Mouse (Mus musculus): ENCODE results near the gene Pglyrp2. TPM values are rescaled to one million over a fixed set of nuclear protein-coding genes. Genes with fewer than 3 reads are reported as not detected.

Gene Pglyrp2
- not detected in 2 replicates for polyA plus RNA-seq (2016; fragmentation: Nextera tagmentation; extraction: Ambion mirVana)

- no peak within 1 kb of the TSS for H3K9ac ChIP-seq
- H3K4me1 ChIP-seq (replicated peaks) = no peaks in the 10 kb centered on the region
- H3K27me3 ChIP-seq (replicated peaks) = peaks cover 7% of the 10 kb centered on the region; the same call in 1 of the 2 replicates
- H3K27ac ChIP-seq (ENCODE audit: poor library complexity, severe bottlenecking) = no peak within 1 kb of the TSS
- no peak within 1 kb of the TSS for H3K4me2 ChIP-seq
- no peaks in the 10 kb centered on the region for H3K9me3 ChIP-seq (replicated peaks)
- no peak within 1 kb of the TSS for H3K4me3 ChIP-seq
- ATAC-seq (ENCODE audit: insufficient number of reproducible peaks, low FRiP score) = no peak
- no peaks in the 10 kb centered on the region for H3K36me3 ChIP-seq
- 81% methylated on average over 2 of the region's 2 CpGs for WGBS
Measured at GRCm38 (mm10) chr17:32424034-32424433, at the start of gene Pglyrp2. Gene Pglyrp2 (minus strand): TSS chr17:32424167.

GRCm38 (mm10) chr17:32472176-32472575 lies 48.2 kb upstream of the Pglyrp2 start:
- H3K4me2 ChIP-seq = no peak overlapping the region
- ATAC-seq (ENCODE audit: insufficient number of reproducible peaks, low FRiP score) = no peak
- H3K9me3 ChIP-seq (replicated peaks) = no peaks in the 10 kb centered on the region
- no peaks in the 10 kb centered on the region for H3K4me1 ChIP-seq (replicated peaks)
- H3K9ac ChIP-seq = no peak overlapping the region
- no peaks in the 10 kb centered on the region for H3K36me3 ChIP-seq
- H3K27me3 ChIP-seq (replicated peaks) = peaks cover 6% of the 10 kb centered on the region
- H3K4me3 ChIP-seq = no peak overlapping the region
- WGBS = 62% methylated on average over 7 of the region's 7 CpGs
- no peak overlapping the region for H3K27ac ChIP-seq (ENCODE audit: poor library complexity, severe bottlenecking)

GRCm38 (mm10) chr17:32470795-32471194 lies 46.8 kb upstream of the Pglyrp2 start:
- Histone ChIP-seq H3K9ac (no peak overlapping the region), H3K4me2 (no peak overlapping the region)
- 77% methylated on average over 4 of the region's 4 CpGs for WGBS

GRCm38 (mm10) chr17:32468494-32468893 lies 44.5 kb upstream of the Pglyrp2 start:
- no peaks in the 10 kb centered on the region for H3K4me1 ChIP-seq (replicated peaks)
- WGBS = 53% methylated on average over 7 of the region's 7 CpGs
- no peaks in the 10 kb centered on the region for H3K9me3 ChIP-seq (replicated peaks)

More at GRCm38 (mm10) chr17:32470795-32471194, 46.8 kb upstream of the Pglyrp2 start:
- H3K27ac ChIP-seq (ENCODE audit: poor library complexity, severe bottlenecking) = no peak overlapping the region
- H3K27me3 ChIP-seq (replicated peaks) = no peaks in the 10 kb centered on the region; the same call in 1 of the 2 replicates
- ATAC-seq (ENCODE audit: insufficient number of reproducible peaks, low FRiP score) = no peak
- H3K9me3 ChIP-seq (replicated peaks) = no peaks in the 10 kb centered on the region
- no peak overlapping the region for H3K4me3 ChIP-seq
- H3K4me1 ChIP-seq (replicated peaks) = no peaks in the 10 kb centered on the region
- H3K36me3 ChIP-seq = no peaks in the 10 kb centered on the region

GRCm38 (mm10) chr17:32454997-32455396 lies 31.0 kb upstream of the Pglyrp2 start:
- H3K4me3 ChIP-seq = no peak overlapping the region
- peaks cover 5% of the 10 kb centered on the region for H3K4me1 ChIP-seq (replicated peaks)
- H3K27ac ChIP-seq (ENCODE audit: poor library complexity, severe bottlenecking) = no peak overlapping the region
- no peaks in the 10 kb centered on the region for H3K9me3 ChIP-seq (replicated peaks)
- H3K4me2 ChIP-seq = no peak overlapping the region
- H3K27me3 ChIP-seq (replicated peaks) = peaks cover 35% of the 10 kb centered on the region
- WGBS = 27% methylated on average over 2 of the region's 2 CpGs
- no peaks in the 10 kb centered on the region for H3K36me3 ChIP-seq
- H3K9ac ChIP-seq = no peak overlapping the region
- no peak for ATAC-seq (ENCODE audit: insufficient number of reproducible peaks, low FRiP score)

More at GRCm38 (mm10) chr17:32468494-32468893, 44.5 kb upstream of the Pglyrp2 start:
- Histone ChIP-seq H3K4me2 (no peak overlapping the region), H3K9ac (no peak overlapping the region), H3K27me3 (replicated peaks) (peaks cover 11% of the 10 kb centered on the region; the same call in 1 of the 2 replicates), H3K27ac (ENCODE audit: poor library complexity, severe bottlenecking) (no peak overlapping the region), H3K36me3 (no peaks in the 10 kb centered on the region), H3K4me3 (no peak overlapping the region)
- no peak for ATAC-seq (ENCODE audit: insufficient number of reproducible peaks, low FRiP score)

GRCm38 (mm10) chr17:32454188-32454587 lies 30.2 kb upstream of the Pglyrp2 start:
- no peak overlapping the region for H3K4me2 ChIP-seq
- no peaks in the 10 kb centered on the region for H3K36me3 ChIP-seq
- no peak overlapping the region for H3K27ac ChIP-seq (ENCODE audit: poor library complexity, severe bottlenecking)
- H3K27me3 ChIP-seq (replicated peaks) = peaks cover 41% of the 10 kb centered on the region
- peaks cover 5% of the 10 kb centered on the region for H3K4me1 ChIP-seq (replicated peaks)
- no peak for ATAC-seq (ENCODE audit: insufficient number of reproducible peaks, low FRiP score)
- WGBS = 63% methylated on average over 4 of the region's 4 CpGs
- no peak overlapping the region for H3K9ac ChIP-seq
- H3K4me3 ChIP-seq = no peak overlapping the region
- H3K9me3 ChIP-seq (replicated peaks) = no peaks in the 10 kb centered on the region

- Histone ChIP-seq H3K4me2 (peak within 1 kb of the TSS; percentile 72), H3K36me3 (no peaks in the 10 kb centered on the region), H3K9ac (peak within 1 kb of the TSS; percentile 32; the same call in 1 of the 2 replicates), H3K27me3 (replicated peaks) (peaks cover 41% of the 10 kb centered on the region), H3K4me3 (peak within 1 kb of the TSS; percentile 28), H3K9me3 (replicated peaks) (peaks cover under 1% of the 10 kb centered on the region; the same call in 1 of the 2 replicates), H3K4me1 (replicated peaks) (peaks cover 5% of the 10 kb centered on the region), H3K27ac (ENCODE audit: poor library complexity, severe bottlenecking) (no peak within 1 kb of the TSS)
- 3% methylated on average over 19 of the region's 19 CpGs for WGBS
- ATAC-seq (ENCODE audit: insufficient number of reproducible peaks, low FRiP score) = no peak
Measured at GRCm38 (mm10) chr17:32452482-32452881, 28.5 kb upstream of the Pglyrp2 start, which contains the start of gene Cyp4f39. Gene Cyp4f39 (plus strand): TSS chr17:32452723.

- Histone ChIP-seq H3K9me3 (replicated peaks) (peaks cover 5% of the 10 kb centered on the region), H3K4me2 (no peak overlapping the region), H3K27me3 (replicated peaks) (peaks cover 41% of the 10 kb centered on the region), H3K4me1 (replicated peaks) (peaks cover 5% of the 10 kb centered on the region), H3K9ac (no peak overlapping the region), H3K36me3 (no peaks in the 10 kb centered on the region), H3K4me3 (no peak overlapping the region), H3K27ac (ENCODE audit: poor library complexity, severe bottlenecking) (no peak overlapping the region)
- ATAC-seq (ENCODE audit: insufficient number of reproducible peaks, low FRiP score) = no peak
- 29% methylated on average over 2 of the region's 2 CpGs for WGBS
Measured at GRCm38 (mm10) chr17:32450844-32451537, 27.0 kb upstream of the Pglyrp2 start.

GRCm38 (mm10) chr17:32449042-32449441 lies 25.1 kb upstream of the Pglyrp2 start:
- Histone ChIP-seq H3K4me3 (no peak overlapping the region), H3K27me3 (replicated peaks) (peaks cover 38% of the 10 kb centered on the region), H3K9ac (no peak overlapping the region), H3K9me3 (replicated peaks) (peaks cover 5% of the 10 kb centered on the region), H3K36me3 (no peaks in the 10 kb centered on the region), H3K4me1 (replicated peaks) (peaks cover 5% of the 10 kb centered on the region), H3K4me2 (no peak overlapping the region), H3K27ac (ENCODE audit: poor library complexity, severe bottlenecking) (no peak overlapping the region)
- no peak for ATAC-seq (ENCODE audit: insufficient number of reproducible peaks, low FRiP score)
- 83% methylated on average over 1 of the region's 1 CpGs for WGBS

- Histone ChIP-seq H3K4me1 (replicated peaks) (no peaks in the 10 kb centered on the region), H3K9me3 (replicated peaks) (peaks cover 5% of the 10 kb centered on the region), H3K4me3 (no peak overlapping the region), H3K4me2 (no peak overlapping the region), H3K27me3 (replicated peaks) (peaks cover 28% of the 10 kb centered on the region), H3K27ac (ENCODE audit: poor library complexity, severe bottlenecking) (no peak overlapping the region), H3K9ac (no peak overlapping the region), H3K36me3 (no peaks in the 10 kb centered on the region)
- ATAC-seq (ENCODE audit: insufficient number of reproducible peaks, low FRiP score) = no peak
Measured at GRCm38 (mm10) chr17:32447195-32447594, 23.2 kb upstream of the Pglyrp2 start.

- 65% methylated on average over 5 of the region's 5 CpGs for WGBS
- Histone ChIP-seq H3K27ac (ENCODE audit: poor library complexity, severe bottlenecking) (no peak overlapping the region), H3K27me3 (replicated peaks) (peaks cover 23% of the 10 kb centered on the region), H3K36me3 (no peaks in the 10 kb centered on the region), H3K9me3 (replicated peaks) (peaks cover 5% of the 10 kb centered on the region), H3K4me2 (no peak overlapping the region), H3K4me3 (no peak overlapping the region), H3K9ac (no peak overlapping the region), H3K4me1 (replicated peaks) (no peaks in the 10 kb centered on the region)
- no peak for ATAC-seq (ENCODE audit: insufficient number of reproducible peaks, low FRiP score)
Measured at GRCm38 (mm10) chr17:32445016-32445415, 21.0 kb upstream of the Pglyrp2 start.

Measured in heart, embryonic 12.5 days (tissue).